Mouse (Mus musculus) hindbrain, embryonic 11.5 days (tissue): ENCODE measurements around the gene Reep6. TPM values are rescaled to one million over a fixed set of nuclear protein-coding genes. Genes with fewer than 3 reads are reported as not detected.
A peak's percentile ranks its signal among the peaks of the same experiment; 100 is the strongest.

Experiments used
- ATAC-seq: fragments of 200-750 bp; cut with Nextera tagmentation; 2 replicates; pipeline ENCODE4 v1.8.0; 2017; ENCODE audit warnings: mild to moderate bottlenecking, moderate TSS enrichment, moderate library complexity; ENCODE audit not compliant: low FRiP score
- DNase-seq: peaks from one replicate; pipeline ENCODE4 v3.0.0-alpha.2; 2015; ENCODE audit warnings: low spot score
- H3K27ac ChIP-seq: fragments of 300-500 bp; sonication (generic); 2 replicates; pipeline ENCODE4 v1.5.1; 2014; ENCODE audit warnings: mild to moderate bottlenecking, low read depth, low read length
- H3K27me3 ChIP-seq: fragments of 300-500 bp; sonication (generic); 2 replicates; pipeline ENCODE4 v1.6.1; 2014; ENCODE audit warnings: mild to moderate bottlenecking, low read length, moderate library complexity, mixed read lengths; ENCODE audit not compliant: control insufficient read depth, insufficient read depth
- H3K36me3 ChIP-seq: fragments of 300-500 bp; sonication (generic); 2 replicates; pipeline ENCODE4 v1.6.1; 2014; ENCODE audit warnings: mild to moderate bottlenecking, low read length, moderate library complexity, mixed read lengths; ENCODE audit not compliant: control insufficient read depth, insufficient read depth
- H3K4me1 ChIP-seq: fragments of 300-500 bp; sonication (generic); replicated peaks from 2 replicates; pipeline ENCODE4 v1.6.1; 2014; ENCODE audit warnings: low read length, mixed read lengths; ENCODE audit not compliant: control insufficient read depth, insufficient read depth
- H3K4me2 ChIP-seq: fragments of 300-500 bp; sonication (generic); replicated peaks from 2 replicates; pipeline ENCODE4 v1.6.1; 2014; ENCODE audit warnings: mild to moderate bottlenecking, low read depth, low read length
- H3K4me3 ChIP-seq: fragments of 300-500 bp; sonication (generic); 2 replicates; pipeline ENCODE4 v1.5.1; 2014; ENCODE audit warnings: low read depth, low read length
- H3K9ac ChIP-seq: fragments of 300-500 bp; sonication (generic); 2 replicates; pipeline ENCODE4 v1.6.1; 2014; ENCODE audit warnings: low read depth, low read length
- H3K9me3 ChIP-seq: fragments of 300-500 bp; sonication (generic); 2 replicates; pipeline ENCODE4 v1.6.1; 2016; ENCODE audit warnings: low read length; ENCODE audit not compliant: control insufficient read depth
- WGBS: fragments of 180-500 bp; shearing (Covaris S2); extraction: QIAGEN DNeasy Blood & Tissue Kit; methylation state at CpG from one replicate; pipeline ENCODE4 v1.1.7; 2014; 5-methylcytosine and 5-hydroxymethylcytosine counted together
- polyA plus RNA-seq: library from polyadenylated mRNA; unstranded; fragments of >200 nt; fragmentation: Nextera tagmentation; extraction: Ambion mirVana; gene quantifications from 2 replicates; pipeline ENCODE4 v1.2.1, GENCODE M21; 2014

The Reep6 gene
- polyA plus RNA-seq, 1 experiment from 2014 or later: 3.7 TPM

GRCm38 (mm10) chr10:80330084-80330483 is 331 bp downstream of the Reep6 start:
- no peaks in the 10 kb centered on the region for H3K9me3 ChIP-seq
- DNase-seq: no peak
- WGBS: 2% methylated on average over 41 of the region's 41 CpGs
- peak overlapping the region; percentile 85 for H3K4me2 ChIP-seq
- ATAC-seq: no peak
- H3K27ac ChIP-seq: no peak overlapping the region
- H3K9ac ChIP-seq: peak overlapping the region; percentile 49; the same call in 1 of the 2 replicates
- peak overlapping the region; percentile 46 for H3K4me3 ChIP-seq
- no peaks in the 10 kb centered on the region for H3K36me3 ChIP-seq
- H3K27me3 ChIP-seq: peaks cover 7% of the 10 kb centered on the region
- 0 out of 2 replicates have a peak, but pooled peaks cover 5% of the 10 kb centered on the region for H3K4me1 ChIP-seq

- peak overlapping the region; percentile 19; the same call in 1 of the 2 replicates for H3K9ac ChIP-seq
- peak overlapping the region; percentile 85; the same call in 1 of the 2 replicates for H3K4me2 ChIP-seq
- 0 out of 2 replicates have a peak, but pooled peaks cover 5% of the 10 kb centered on the region for H3K4me1 ChIP-seq
- no peak overlapping the region for H3K4me3 ChIP-seq
- DNase-seq (no peak), ATAC-seq (no peak)
- H3K36me3 ChIP-seq: no peaks in the 10 kb centered on the region
- WGBS: 83% methylated on average over 2 of the region's 2 CpGs
- H3K27ac ChIP-seq: no peak overlapping the region
- H3K9me3 ChIP-seq: no peaks in the 10 kb centered on the region
- H3K27me3 ChIP-seq: peaks cover 7% of the 10 kb centered on the region
These were observed 1.1 kb downstream of the Reep6 start for GRCm38 (mm10) chr10:80330888-80331287.

GRCm38 (mm10) chr10:80331636-80332524 is 2.1 kb downstream of the Reep6 start:
- no peak overlapping the region for H3K27ac ChIP-seq
- H3K9me3 ChIP-seq: no peaks in the 10 kb centered on the region
- ATAC-seq: no peak
- H3K9ac ChIP-seq: no peak overlapping the region
- WGBS: 61% methylated on average over 10 of the region's 10 CpGs
- no peak for DNase-seq
- H3K4me2 ChIP-seq: no peak overlapping the region
- no peak overlapping the region for H3K4me3 ChIP-seq
- H3K36me3 ChIP-seq: no peaks in the 10 kb centered on the region
- H3K4me1 ChIP-seq: 0 out of 2 replicates have a peak, but pooled peaks cover 5% of the 10 kb centered on the region
- H3K27me3 ChIP-seq: peaks cover 7% of the 10 kb centered on the region

GRCm38 (mm10) chr10:80332525-80332989 is 2.8 kb downstream of the Reep6 start:
- Histone ChIP-seq H3K27ac (no peak overlapping the region), H3K4me1 (0 out of 2 replicates have a peak, but pooled peaks cover 5% of the 10 kb centered on the region), H3K4me2 (no peak overlapping the region), H3K9me3 (no peaks in the 10 kb centered on the region), H3K4me3 (no peak overlapping the region), H3K9ac (no peak overlapping the region), H3K27me3 (peaks cover 7% of the 10 kb centered on the region), H3K36me3 (no peaks in the 10 kb centered on the region)
- ATAC-seq (no peak), DNase-seq (no peak)
- WGBS: 81% methylated on average over 5 of the region's 5 CpGs

- no peak overlapping the region for H3K4me3 ChIP-seq
- no peak overlapping the region for H3K9ac ChIP-seq
- 87% methylated on average over 12 of the region's 12 CpGs for WGBS
- H3K27ac ChIP-seq: no peak overlapping the region
- peaks cover 12% of the 10 kb centered on the region for H3K27me3 ChIP-seq
- H3K4me1 ChIP-seq: no peaks in the 10 kb centered on the region; the same call in 1 of the 2 replicates
- DNase-seq (no peak), ATAC-seq (no peak)
- H3K9me3 ChIP-seq: no peaks in the 10 kb centered on the region
- no peak overlapping the region for H3K4me2 ChIP-seq
- H3K36me3 ChIP-seq: no peaks in the 10 kb centered on the region
These were observed 6.5 kb downstream of the Reep6 start for GRCm38 (mm10) chr10:80336263-80336662.

- Histone ChIP-seq H3K9ac (no peak overlapping the region), H3K36me3 (no peaks in the 10 kb centered on the region), H3K4me3 (no peak overlapping the region), H3K27me3 (peaks cover 51% of the 10 kb centered on the region), H3K27ac (no peak overlapping the region), H3K4me2 (no peak overlapping the region), H3K9me3 (no peaks in the 10 kb centered on the region), H3K4me1 (peaks cover 17% of the 10 kb centered on the region)
- DNase-seq (peak; percentile 93), ATAC-seq (peak; percentile 27; the same call in 1 of the 2 replicates)
- WGBS: 23% methylated on average over 19 of the region's 19 CpGs
These were observed 10.4 kb downstream of the Reep6 start for GRCm38 (mm10) chr10:80339941-80340750.

- Histone ChIP-seq H3K27ac (no peak overlapping the region), H3K36me3 (no peaks in the 10 kb centered on the region), H3K4me2 (no peak overlapping the region), H3K4me1 (peaks cover 17% of the 10 kb centered on the region), H3K4me3 (no peak overlapping the region), H3K9ac (no peak overlapping the region), H3K9me3 (no peaks in the 10 kb centered on the region), H3K27me3 (peaks cover 59% of the 10 kb centered on the region)
- ATAC-seq: no peak
- DNase-seq: no peak
- WGBS: 10% methylated on average over 21 of the region's 21 CpGs
These were observed 11.3 kb downstream of the Reep6 start for GRCm38 (mm10) chr10:80341026-80341425.

GRCm38 (mm10) chr10:80341491-80342304 is 11.9 kb downstream of the Reep6 start:
- Histone ChIP-seq H3K27me3 (peaks cover 62% of the 10 kb centered on the region), H3K4me2 (peak overlapping the region; percentile 35), H3K36me3 (no peaks in the 10 kb centered on the region), H3K9ac (no peak overlapping the region), H3K4me1 (peaks cover 17% of the 10 kb centered on the region), H3K4me3 (peak overlapping the region; percentile 23; the same call in 1 of the 2 replicates), H3K27ac (no peak overlapping the region), H3K9me3 (no peaks in the 10 kb centered on the region)
- ATAC-seq (no peak), DNase-seq (no peak)
- WGBS: 2% methylated on average over 47 of the region's 47 CpGs
